Mouse (Mus musculus) brain, embryonic 14.5 days (tissue): ENCODE measurements around the gene Galk2.

Experiments
- CTCF ChIP-seq: fragments of 200-500 bp; IDR thresholded peaks from 2 replicates; pipeline ENCODE4 v1.5.1; 2012; ENCODE audit warnings: inconsistent platforms, mild to moderate bottlenecking, moderate library complexity, borderline replicate concordance; ENCODE audit not compliant: insufficient read depth, insufficient read length; ENCODE audit errors: extremely low read depth
- POLR2A ChIP-seq: fragments of 200-500 bp; IDR thresholded peaks from 2 replicates; pipeline ENCODE4 v1.6.1; 2012; ENCODE audit warnings: mild to moderate bottlenecking, inconsistent platforms, borderline replicate concordance; ENCODE audit not compliant: poor library complexity, insufficient read depth, insufficient read length, severe bottlenecking; ENCODE audit errors: extremely low read depth

DNA sequence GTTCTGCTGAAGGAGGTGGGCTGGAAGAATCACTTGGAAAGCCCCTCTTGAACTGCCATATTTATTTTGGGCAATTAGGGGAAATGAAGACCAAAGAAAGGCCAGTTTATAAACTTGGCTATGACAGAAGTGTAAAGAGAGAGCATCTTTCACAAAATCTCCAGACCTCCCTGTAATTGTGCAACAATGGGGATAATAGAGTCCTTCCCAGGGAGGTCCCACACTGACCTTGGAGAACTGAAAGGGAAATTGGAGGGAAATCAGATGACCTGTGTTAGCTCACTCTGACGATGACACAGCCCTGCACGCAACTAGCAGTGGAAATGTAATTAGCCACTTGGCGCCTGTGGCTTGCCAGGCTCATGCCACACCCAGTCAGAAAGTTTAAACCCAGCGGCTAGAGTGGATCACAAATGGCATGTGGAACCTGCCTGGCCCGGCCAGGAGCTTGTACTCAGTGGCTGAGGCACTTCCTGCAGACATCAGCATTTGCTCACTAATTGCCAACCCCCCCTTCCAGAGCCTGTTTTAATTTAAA lies 117.0 kb downstream of the Galk2 start:
- TF ChIP-seq CTCF, result no peak
- no peak for TF ChIP-seq POLR2A
